16 mouse cellular contexts compared by ENCODE assay signal in the genomic region with DNA sequence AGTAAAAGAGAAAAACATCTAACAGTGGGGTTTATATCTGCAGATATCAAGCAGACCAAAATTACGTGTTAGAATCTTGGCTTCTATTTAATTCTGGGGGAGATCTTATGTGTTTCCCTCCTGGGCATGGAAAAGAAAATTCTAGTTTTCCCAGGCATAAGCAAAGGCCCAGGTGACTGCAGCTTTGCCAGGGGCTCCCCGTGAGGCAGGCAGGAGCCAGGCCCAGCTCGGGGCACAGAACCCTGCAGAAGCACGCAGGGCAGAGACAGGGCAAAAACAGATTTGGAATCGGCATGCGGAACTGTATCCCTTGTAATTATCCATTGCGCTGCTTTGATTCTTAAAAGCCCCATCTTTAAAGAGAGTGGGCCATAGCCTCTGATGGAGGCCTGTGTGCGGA.
"Had no signal": no experiment of that assay in that cellular context is flagged by ENCODE, and none has a peak within 500 bp of the region (broad histone marks: within the 10 kb centered on the region; RNA-seq: fewer than 3 reads in every experiment).

No protein-coding gene starts in this region.

- H3K27me3 ChIP-seq: lung, embryonic 15.5 days; megakaryocyte, embryonic 14.5 days; midbrain, embryonic 13.5 days; midbrain, embryonic 15.5 days; neural tube, embryonic 12.5 days; stomach, embryonic 15.5 days had no signal

- H3K4me1 ChIP-seq: lung, embryonic 15.5 days; megakaryocyte, embryonic 14.5 days; midbrain, embryonic 13.5 days; midbrain, embryonic 15.5 days; neural tube, embryonic 12.5 days; stomach, embryonic 15.5 days had no signal

- H3K4me3 ChIP-seq: lung, embryonic 15.5 days; megakaryocyte, embryonic 14.5 days; midbrain, embryonic 13.5 days; midbrain, embryonic 15.5 days; neural tube, embryonic 12.5 days; stomach, embryonic 15.5 days had no signal

- H3K27ac ChIP-seq: lung, embryonic 15.5 days; macrophage; midbrain, embryonic 13.5 days; midbrain, embryonic 15.5 days; neural tube, embryonic 12.5 days; stomach, embryonic 15.5 days; stomach, postnatal 0 days had no signal

- DNase-seq: liver, postnatal 0 days; lung, adult 2 months; lung, postnatal 14 days; lung, postnatal 36 days; right cerebral cortex, postnatal 14 days; thymus, adult 2 months; thymus, postnatal 25 days; thymus, postnatal 4 days had no signal
